ENCODE assay signal across 14 mouse cellular contexts in the genomic region with DNA sequence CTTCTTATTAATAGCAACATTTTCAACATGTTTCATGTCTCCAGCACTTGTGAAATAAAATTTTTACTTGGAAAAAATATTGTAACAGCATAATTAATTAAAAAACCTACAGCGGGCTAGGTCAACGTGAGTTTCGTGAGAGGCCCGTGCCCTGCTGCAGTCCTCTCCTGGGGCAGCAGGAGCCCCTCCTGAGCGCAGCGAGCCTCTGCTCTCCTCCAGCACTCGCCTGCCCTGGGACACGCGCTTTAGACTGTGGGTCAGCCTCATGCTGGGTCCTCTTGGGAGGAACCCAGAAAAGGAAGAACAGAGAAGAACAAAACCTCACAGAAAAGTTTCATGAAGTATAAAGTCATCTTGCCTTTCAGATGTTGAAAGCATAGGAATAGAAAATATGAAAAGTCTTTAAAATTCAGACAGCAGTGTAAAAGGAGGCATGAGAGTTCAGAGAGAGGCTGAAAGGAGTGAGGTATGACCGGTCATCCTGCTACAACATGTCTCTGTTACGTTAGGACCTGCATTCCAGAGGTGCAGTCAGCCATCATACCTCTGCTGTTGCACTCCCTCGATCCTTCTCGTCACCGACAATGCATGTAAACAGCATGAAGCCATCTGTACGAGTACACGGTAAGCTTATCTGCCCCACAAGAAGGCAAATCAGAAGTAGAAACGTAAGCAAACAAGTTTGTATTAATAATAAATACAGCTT.
"Had no signal": no experiment of that assay in that cellular context is flagged by ENCODE, and none has a peak within 500 bp of the region (broad histone marks: within the 10 kb centered on the region; RNA-seq: fewer than 3 reads in every experiment).

No protein-coding gene starts in this region.

- H3K4me2 ChIP-seq: hindbrain, embryonic 15.5 days; limb, embryonic 15.5 days; liver, embryonic 12.5 days; lung, embryonic 15.5 days; neural tube, embryonic 13.5 days; stomach, embryonic 15.5 days had no signal

- H3K4me3 ChIP-seq: hindbrain, embryonic 15.5 days; limb, embryonic 15.5 days; liver, embryonic 12.5 days; lung, embryonic 15.5 days; midbrain, embryonic 10.5 days; neural tube, embryonic 13.5 days; stomach, embryonic 15.5 days had no signal

- H3K9ac ChIP-seq: hindbrain, embryonic 15.5 days; limb, embryonic 15.5 days; liver, embryonic 12.5 days; lung, embryonic 15.5 days; neural tube, embryonic 13.5 days; stomach, embryonic 15.5 days had no signal

- DNase-seq: layer of hippocampus, adult 9-11 months; layer of hippocampus, postnatal 36 days; retina, postnatal 1 day; right cerebral cortex, postnatal 4 days; thymus, adult 2 months; thymus, postnatal 25 days had no signal

- H3K9me3 ChIP-seq: hindbrain, embryonic 15.5 days; limb, embryonic 15.5 days; liver, embryonic 12.5 days; lung, embryonic 15.5 days; neural tube, embryonic 13.5 days; stomach, embryonic 15.5 days had no signal

- H3K4me1 ChIP-seq: hindbrain, embryonic 15.5 days; limb, embryonic 15.5 days; liver, embryonic 12.5 days; midbrain, embryonic 10.5 days; neural tube, embryonic 13.5 days; stomach, embryonic 15.5 days had no signal

- H3K27me3 ChIP-seq: hindbrain, embryonic 15.5 days; limb, embryonic 15.5 days; liver, embryonic 12.5 days; lung, embryonic 15.5 days; neural tube, embryonic 13.5 days; stomach, embryonic 15.5 days had no signal

- ATAC-seq: liver, embryonic 12.5 days; midbrain, embryonic 16.5 days had no signal

- H3K27ac ChIP-seq: hindbrain, embryonic 15.5 days; limb, embryonic 15.5 days; liver, embryonic 12.5 days; lung, embryonic 15.5 days; midbrain, embryonic 10.5 days; neural tube, embryonic 13.5 days; stomach, embryonic 15.5 days had no signal
